Mouse (Mus musculus) testis, adult 2 months (tissue): ENCODE results near the gene Patj.

Source experiments
- CTCF ChIP-seq: fragments of 200-500 bp; IDR thresholded peaks from 2 replicates; pipeline ENCODE4 v1.5.1; 2012; ENCODE audit warnings: low read depth, mild to moderate bottlenecking, inconsistent platforms, low read length, moderate library complexity; ENCODE audit not compliant: control insufficient read depth, insufficient read depth, insufficient replicate concordance
- POLR2A ChIP-seq: fragments of 200-500 bp; IDR thresholded peaks from 2 replicates; pipeline ENCODE4 v1.6.1; 2012; ENCODE audit warnings: low read depth, mild to moderate bottlenecking, inconsistent platforms, low read length, moderate library complexity; ENCODE audit not compliant: control insufficient read depth

DNA sequence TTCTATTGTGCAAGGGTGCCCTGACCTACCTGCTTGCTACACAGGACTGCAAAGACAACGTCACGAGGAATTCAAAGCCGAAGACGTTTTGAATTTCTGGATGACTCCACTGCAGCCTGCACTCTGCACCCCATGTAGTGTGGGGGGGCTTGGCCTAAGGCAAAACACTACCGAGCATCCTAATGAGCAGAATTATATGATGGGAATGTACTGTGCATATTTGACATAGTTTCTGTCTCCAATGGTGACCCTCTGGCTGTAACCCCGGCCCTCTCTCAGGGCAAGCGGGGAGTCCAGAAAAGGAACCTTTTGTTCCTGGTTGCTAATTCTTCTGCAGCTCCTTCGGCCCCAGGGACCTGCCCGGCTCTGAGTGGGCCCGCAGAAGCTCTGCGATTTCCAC, 360.6 kb downstream of the Patj start:
- TF ChIP-seq POLR2A (no peak), CTCF (no peak)
